Mouse (Mus musculus): ENCODE data around the gene Gm11007.
"Not testable (repeated sequence)": the region's sequence is repeated elsewhere in the genome, so short reads cannot be mapped to it uniquely, and the experiment has no call there.

The Gm11007 gene

DNA sequence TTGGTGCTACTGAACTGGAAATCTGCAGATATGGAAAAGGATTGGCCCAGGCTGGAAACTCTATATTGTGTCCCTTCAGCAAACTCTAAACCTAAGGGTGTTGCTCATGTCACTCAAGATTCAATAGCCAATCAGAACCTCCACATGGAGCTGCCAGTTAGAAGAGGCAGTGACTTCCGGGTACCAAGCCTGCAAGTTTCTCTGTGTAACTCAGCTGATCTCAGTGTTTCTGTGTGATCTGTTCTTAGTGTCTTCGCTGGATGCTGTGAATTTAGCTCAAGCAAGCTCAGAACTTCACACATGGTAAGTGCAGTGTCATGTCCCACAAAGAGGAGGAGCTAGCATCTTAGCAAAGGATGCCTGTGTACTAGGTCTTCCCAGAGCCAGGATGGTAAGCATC lies at the start of gene Gm11007:
Gm11007 (plus strand) TSS at position 301 of the 400 bp plus-strand sequence.
- CTCF ChIA-PET, result not testable (repeated sequence)

Measured in spleen, embryonic (tissue).